Mouse (Mus musculus) A20 (cell line): Measurements from ENCODE around the gene Adamts1.

Experiments used
- DNase-seq: peaks from one replicate; pipeline ENCODE4 v3.0.0-alpha.2; 2011; ENCODE audit warnings: low read depth, low spot score

Gene Adamts1

DNA sequence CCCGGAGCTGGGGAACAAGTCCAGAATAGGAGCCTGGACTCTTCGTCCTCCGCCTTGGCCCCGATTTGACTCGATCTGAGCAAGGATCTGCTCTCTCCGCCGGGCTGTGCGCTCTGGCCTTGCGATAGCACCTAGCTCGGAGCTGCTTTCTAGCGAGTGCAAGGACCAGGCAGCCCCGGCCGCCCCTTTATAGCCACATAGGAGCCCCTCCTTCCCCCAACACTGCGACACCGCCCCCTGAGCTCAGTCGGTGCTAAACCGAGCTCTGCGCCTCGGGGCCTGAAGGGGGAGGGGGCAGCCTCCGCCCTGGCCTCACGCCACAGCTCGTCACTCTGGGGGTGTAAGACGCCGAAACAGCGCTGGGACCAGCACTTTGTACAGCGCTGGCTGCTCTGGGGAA, at the start of gene Adamts1:
Adamts1 (minus strand) TSS at position 160 of the 400 bp plus-strand sequence.
- no peak for DNase-seq

DNA sequence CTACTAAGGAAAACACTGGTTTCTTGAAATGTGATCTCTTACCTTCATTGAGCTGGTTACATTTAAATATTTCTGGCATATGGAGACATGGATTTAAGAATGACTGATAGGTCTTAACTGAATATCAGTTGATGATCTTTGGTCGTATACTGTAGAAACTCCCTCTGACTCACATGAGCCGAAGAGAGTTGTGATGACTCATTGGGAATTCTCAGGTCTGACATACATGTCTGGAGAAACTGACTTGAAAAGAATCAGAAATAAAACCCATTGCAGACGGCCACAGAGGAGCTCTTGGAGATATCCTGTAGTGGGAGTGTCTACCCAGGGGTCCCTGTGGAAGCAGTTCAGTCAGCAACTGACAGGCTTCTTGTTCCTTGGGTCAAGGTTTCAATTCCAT, 24.2 kb upstream of the Adamts1 start:
- no peak for DNase-seq

DNA sequence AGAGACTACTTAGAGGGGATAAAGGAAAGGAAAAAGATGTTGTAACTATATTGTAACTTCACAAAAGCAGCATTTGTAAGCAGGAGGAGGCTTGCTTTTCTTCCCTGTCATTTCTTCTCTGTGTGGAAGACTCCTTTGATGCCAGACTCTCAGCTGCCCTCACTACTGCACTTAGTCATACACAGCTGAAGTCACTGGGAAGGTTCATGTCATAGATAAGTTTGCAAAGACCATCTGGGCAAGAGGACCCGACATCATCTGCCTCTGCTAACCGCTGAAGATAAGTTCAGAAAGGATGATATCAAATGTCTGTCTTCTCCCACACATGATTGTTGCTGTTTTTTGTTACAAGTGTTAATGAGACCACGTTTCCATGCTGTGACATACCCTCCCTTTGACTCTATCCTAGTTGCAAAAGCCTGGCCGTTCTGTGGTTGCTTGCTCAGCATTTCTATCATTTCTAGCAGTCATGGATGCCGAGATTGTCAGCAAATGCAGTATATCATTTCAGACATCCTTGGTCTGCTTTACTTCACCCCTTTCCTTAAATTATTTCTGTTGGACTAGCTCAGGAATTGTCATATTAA, 19.5 kb upstream of the Adamts1 start:
- DNase-seq = no peak

DNA sequence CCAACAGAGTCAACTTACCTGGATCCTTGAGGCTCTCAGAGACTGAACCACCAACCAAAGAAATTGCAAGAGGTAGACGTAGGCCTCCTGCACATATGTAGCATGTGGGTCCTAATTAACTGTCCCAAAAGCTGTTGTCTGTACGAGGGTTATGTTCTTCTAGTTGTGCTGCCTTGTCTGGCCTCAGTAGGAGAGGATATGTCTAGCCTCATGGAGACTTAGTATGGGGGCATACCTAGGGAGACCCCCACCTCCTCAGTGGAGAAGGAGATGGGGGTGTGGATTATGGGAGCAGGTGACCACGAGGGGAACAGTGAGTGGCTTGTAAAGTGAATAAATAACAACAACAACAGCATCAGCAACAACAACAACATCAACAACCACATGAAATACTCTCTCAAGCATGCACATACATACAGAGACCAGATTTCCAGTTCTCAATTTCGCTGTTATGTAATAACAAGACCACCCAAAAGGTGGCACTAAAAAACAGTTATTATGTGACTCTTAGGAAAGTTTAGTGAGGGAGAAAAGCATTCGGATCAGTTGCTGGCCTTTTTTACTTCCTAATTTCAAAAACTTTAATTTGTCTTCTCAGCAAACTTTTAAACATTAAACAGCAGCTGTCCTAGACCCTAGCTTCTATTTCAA, 17.0 kb upstream of the Adamts1 start:
- peak; percentile 15 for DNase-seq

DNA sequence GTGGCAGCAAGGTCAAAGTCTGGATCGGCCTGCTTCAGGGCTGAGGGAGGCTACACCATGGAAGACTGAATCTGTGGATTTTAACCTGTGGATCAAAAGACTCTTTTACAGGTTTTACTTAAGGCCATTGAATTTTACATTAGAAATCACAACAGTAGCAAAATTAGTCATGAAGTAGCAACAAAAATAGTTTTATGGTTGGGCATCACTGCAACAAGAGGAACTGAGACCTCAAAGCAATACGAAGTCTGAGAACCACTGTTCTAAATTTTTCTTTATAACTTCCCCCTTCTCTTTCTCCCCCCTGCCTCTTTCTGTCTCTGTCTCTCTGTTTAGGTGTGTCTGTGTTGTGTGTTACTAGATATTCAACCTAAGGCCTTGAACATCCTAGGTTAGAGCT, 11.2 kb upstream of the Adamts1 start:
- DNase-seq = peak; percentile 34

DNA sequence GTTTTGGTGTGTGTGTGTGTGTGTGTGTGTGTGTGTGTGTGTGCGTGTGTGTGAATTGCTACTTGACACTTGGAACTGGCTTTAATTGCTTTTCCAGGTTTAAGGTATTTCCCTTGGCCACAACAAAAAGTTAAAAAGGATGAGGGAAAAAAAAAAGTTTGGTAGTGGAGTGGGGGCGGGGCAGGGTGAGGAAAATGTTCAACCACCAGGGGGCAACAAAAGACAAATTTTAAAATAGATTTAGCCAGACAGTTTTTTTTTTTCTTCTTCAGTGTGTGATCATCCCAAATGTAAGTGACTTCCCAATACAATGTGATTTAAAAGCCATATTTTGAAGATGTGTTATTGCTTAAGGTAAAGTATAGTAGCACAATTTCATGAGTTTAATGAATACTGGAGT, 4.7 kb upstream of the Adamts1 start:
- DNase-seq = peak; percentile 38

DNA sequence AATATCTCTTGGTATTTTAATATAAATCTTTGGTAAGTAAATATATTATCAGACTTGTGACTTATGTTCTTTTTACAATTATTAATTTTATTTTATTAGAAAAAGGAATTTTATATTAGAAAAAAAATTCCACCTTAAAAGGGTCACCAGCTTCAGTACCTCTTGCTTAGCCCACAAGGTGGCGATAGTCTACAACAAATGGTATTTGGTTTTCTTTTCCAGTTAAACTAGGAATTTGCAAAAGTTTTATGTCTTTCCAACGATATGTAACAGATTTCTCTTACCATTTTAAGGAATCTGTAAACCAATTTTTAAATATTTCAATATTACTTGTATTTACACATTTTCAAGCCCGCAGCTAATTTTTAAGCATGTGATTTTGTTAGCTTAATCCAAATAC, 4.2 kb upstream of the Adamts1 start:
- peak; percentile 28 for DNase-seq

DNA sequence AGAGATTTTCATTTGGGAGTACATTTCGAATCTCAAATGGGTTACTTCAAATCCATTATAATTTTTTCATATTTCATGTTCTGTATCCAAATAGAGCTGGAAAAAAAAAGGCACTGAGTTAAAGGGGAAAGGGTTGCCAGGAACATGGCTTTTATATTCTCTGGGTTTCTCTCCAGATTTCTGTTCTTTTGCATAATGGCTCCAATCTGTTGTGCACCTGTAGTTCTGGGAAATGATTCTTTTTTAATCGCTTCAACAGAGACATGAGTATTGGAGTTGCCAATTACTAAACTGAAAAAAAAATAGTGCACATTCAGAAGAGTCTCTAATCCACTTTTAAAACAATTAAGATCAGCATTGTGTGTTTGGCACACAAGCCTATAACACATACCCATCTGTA, 2.7 kb upstream of the Adamts1 start:
- no peak for DNase-seq

DNA sequence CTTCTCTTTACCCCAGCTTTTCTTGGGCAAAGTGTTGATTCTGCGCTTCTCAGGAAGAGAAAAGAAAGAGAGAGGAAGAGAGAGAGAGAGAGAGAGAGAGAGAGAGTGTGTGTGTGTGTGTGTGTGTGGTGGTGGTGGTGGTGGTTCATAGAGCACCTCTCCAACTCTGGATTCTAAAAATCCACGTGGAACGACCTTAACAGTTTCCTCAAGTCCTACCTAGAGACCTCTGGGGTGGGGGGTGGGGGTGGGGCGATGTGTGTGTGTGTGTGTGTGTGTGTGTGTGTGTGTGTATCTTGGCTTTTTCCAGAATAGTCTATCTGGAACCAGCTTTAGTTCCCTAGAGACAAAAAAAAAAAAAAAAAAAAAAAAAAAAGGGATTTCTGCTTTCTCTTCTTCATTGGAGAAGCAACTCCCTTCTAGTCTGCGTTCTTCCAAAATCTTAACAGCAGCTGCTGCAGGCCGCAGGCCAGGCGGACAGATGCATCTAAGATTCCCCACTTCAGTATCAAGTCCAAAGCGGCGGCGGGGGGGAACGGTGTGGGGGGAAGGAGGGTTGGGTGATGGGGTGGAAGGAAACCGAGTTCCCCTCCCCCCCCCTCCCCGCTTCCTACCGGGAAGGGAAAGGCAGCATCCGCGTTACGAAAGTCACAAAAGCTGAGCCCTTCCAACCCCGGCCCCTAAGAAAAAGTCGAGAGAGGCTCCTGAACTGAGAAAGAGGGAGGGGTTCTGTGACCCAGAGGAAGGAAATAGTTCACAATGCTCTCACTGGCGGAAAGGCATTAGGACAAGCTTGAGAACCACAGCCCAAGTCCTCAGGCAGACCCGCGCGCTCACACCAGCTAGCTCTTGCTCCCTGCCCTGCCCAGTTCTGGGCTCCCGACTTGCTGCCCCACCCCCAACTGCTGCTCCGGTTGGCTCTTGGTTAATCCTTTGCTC, 969 bp upstream of the Adamts1 start:
- DNase-seq = no peak

DNA sequence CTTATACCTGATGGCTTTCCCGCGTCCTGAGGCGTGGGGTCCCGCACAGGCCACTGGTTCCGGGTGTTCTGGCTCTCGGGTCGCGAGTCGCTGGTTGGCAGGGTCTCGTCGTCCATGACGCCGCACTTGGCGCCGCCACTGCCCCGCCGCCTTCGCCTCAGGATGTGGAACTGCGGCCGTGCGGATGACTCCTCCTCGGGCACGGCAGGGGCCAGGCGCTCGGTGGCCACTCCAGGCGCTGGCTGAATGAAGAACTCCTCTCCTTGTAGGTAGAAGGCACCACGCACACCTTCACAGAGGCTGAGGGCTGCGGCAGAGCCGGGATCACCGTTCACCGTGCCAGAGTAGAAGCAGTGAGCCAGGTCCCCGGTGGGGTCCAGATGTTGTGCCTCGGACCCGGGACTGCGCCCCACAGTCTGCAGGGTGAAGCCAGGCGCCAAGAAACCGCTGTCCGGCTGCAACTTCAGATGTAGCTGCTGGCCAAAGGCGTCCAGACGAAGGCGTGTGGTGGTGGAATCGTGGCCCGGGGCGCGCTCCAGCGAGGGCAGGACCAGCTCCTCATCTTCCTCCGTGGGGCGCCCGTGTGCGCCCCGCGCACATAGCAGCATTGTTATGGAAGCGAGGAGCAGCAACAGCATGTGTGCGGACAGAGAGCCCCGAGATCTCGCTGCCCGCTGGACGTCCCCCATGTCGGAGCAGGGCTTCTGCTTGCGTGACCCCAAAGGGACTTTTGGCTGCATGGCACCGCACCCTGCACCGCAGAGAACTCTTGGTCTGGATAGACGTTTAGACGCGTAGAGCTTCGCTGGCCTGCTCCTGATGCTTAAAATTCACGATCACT, 722 bp downstream of the Adamts1 start:
- DNase-seq = no peak

DNA sequence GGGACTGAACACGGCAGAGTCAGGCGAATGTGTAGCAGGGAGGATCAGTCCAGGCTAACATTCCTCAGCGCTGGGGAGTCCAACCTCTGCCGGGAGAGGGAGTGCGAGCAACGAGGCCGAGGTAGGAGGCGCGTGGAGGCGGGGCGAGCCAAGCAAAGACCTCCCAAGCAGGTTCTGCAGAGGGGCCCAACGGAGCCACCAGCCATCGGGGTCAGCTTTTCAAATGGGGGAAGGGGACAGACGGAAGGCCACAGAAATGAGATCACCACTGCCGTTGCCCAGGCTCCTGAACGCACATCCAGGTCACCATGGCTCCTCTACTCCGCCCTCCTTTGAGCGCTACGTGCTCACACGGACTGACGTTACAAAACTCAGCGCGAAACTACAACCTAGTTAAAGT, 1.7 kb downstream of the Adamts1 start:
- no peak for DNase-seq

DNA sequence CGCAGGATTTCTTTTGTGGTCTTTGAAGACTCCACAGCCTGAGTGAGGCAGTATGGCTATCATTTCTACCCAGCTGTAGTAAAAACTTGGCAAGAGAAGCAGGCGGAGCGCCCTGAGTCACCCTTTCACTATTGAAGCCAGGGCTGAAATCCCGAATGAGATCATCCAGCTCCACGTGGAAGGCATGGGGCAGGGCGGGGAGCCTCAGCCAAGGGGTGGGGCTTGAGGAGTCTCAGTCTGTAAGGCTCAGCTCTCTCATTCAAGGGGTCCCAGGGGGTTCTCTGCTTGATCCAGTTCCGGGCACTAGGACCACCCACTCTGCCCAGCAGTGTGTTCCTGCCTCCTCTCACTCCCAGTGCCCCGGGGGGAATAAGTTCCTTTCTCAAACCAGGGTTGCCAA, 2.2 kb downstream of the Adamts1 start:
- DNase-seq = no peak

DNA sequence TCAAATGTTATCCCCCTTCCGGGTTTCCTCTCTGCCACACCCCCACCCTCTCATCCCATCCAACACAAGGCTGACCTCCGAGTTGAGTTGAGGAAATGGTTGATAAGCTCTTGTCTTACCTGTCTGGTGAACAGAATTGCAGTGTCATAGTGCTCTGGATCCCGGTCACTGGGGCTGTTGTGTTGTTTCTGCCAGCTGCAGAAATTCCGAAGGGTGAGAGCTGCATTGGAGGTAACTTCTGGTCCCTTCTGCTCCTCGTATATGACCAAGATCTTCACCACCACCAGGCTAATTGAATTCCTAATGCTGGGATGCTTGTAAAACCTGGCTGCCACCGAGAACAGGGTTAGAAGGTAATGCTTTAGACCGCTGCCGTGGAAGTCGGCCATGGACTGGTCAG, 2.9 kb downstream of the Adamts1 start:
- DNase-seq = no peak

DNA sequence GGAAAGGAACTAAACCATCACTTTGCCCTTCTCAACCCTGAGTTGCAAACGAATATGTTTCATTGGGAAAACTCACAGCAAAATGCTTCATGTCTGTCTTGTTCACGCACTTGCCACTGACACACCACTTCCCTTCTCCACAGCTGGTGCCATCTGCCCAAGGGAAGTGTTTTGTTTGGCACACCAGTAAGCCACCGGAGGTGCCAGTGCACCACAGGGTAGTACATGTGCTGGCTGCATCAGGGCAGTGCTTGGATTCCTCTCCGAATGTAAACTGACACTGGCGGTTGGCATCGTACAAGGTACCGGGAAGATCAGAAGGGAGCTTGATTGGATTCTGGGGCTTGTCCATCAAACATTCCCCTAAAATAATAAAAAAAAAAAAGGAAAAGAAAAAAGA, 4.6 kb downstream of the Adamts1 start:
- no peak for DNase-seq

DNA sequence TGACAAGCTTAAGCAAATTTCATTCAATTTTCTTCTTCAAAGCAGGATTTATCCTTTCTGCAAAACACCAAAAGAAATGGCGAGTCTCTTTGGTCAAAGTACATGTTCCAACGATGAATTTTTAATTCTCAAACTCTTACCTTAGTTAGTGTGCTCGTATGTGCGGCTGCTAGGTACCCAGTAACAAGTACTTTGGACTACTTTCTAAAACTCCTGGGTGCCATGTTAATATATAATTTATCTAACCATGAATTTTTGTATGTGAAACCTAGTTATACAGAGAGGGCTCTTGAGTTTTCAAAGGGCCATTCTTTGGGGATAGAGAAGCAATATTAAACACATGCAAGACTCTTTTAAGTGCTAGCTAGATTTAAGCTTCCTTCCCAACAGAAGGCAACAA, 5.8 kb downstream of the Adamts1 start:
- DNase-seq = no peak

DNA sequence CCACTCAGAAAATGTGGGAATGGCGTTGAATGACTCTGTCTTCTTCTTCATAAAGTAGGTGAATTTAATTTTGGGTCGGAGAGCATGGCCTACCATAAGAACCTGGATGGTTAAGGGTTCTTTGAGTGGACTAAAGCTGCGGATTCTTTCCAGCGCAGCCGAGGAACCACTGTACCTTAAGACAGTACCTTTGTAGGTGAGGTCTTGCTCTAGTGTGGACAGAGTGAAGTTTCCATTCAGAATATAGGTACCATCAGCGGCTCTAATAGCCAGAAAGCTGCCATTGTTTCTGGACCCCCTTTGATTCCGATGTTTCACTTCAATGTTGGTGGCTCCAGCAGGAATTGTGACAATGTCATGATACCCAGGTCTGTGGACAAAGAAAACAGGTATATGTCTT, 7.2 kb downstream of the Adamts1 start:
- DNase-seq = no peak

DNA sequence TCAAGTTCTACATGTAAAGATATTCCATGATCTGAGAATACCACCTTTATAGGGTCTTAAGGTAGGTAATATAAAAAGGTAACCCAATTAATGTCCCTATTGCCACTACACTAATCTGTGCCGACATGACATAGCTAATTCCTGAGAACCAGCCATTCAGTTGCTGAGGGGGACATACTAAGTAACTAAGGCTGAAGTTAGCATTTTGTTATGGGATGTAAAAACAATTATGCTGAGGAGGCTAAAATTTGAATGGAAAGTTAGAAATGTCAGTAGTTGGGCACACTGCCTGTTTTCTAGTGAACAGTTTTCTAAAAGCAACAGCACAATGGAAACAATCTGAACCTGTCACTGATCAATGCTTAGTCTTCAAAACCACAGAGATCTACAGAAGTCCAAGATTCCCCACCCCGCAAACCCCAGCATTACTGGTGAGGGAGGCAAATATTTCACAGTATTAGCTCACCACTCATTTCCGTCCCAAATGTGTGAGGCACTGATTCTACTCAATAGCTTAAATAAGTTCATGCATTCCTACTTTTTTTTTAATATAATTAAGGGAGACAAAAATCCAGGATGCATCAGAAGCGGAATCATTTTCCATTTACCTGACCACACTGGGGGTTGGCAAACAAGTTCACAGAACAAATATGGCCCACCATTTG, 9.6 kb downstream of the Adamts1 start:
- DNase-seq = no peak

DNA sequence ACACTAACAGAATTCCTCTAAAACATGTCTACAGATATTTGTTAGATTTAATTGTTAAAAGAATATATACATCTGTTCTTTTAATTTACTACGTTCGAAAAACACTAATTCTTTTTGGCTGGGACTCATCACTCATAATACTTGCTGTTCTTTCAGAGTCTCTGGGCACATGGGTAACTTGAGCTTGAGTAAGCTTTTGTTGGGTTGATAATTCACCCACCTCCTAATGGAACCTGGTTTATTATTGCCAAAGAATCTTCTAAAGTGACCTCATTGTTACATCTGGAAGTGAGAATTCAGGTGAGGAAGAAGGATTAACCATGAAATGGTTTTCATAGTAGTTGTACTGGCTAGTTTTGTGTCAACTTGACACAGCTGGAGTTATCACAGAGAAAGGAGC, 21.8 kb downstream of the Adamts1 start:
- no peak for DNase-seq

DNA sequence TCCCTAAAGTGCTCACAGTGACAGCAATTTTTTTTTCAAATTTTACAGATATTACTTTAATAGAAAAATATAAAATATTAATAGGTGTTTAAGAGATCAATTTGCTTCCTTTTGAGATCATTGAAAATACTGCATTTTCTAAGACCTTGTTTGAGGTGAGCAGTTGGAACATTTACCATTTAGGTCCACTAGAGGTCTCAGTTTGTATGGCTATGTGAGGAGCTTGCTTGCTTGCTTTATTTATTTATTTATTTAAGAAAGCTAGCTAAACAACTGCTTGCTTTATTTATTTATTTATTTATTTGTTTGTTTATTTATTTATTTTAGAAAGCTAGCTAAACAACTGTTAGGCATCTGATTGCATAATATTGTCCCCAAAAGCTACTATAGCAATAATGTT, 23.1 kb downstream of the Adamts1 start:
- no peak for DNase-seq

DNA sequence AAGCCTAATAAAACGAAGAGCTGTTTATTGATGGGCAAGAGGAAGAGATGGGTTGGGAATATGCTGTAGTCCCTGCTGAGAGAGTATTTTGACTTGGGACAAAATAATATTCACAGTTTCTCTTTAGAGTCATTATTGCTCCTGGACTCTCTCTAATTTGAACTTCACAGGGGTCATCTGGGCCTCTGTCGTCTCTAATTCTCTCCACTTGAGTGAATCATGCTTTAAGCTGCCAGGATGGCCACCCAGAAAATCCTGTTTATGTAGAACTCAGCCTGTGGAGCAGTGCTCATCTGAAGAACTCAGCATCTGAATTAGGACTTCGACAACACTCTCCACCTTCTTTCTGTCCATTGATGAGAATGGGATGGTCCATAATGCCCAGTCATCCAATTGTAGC, 30.6 kb downstream of the Adamts1 start:
- no peak for DNase-seq

DNA sequence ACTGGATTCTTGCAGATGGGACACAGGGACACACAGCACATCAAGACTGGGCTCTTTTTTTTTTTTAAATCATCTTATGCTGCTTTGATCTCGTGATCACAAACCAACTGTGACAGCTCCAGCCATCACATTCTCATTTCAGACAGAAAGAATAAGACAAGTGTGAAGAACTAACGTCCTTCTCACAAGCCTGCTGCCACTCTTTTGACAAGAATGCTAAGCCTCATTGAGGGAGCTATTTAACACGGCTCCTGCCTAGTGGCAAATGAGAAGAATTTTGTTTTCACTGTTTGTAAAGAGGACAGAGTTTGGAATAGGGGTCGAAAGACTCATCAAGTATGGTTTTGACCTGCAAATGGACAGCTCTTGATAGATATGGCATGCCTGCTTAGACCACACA, 35.6 kb downstream of the Adamts1 start:
- no peak for DNase-seq
